Mouse (Mus musculus) cortical plate, adult 2 months (tissue): ENCODE measurements around the gene D1Ertd622e.

Source experiments
- CTCF ChIP-seq: fragments of 200-500 bp; IDR thresholded peaks from 2 replicates; pipeline ENCODE4 v1.5.1; 2011; ENCODE audit warnings: mild to moderate bottlenecking, control low read depth, low read length; ENCODE audit not compliant: insufficient read depth; ENCODE audit errors: extremely low read depth
- POLR2A ChIP-seq: fragments of 200-500 bp; IDR thresholded peaks from 2 replicates; pipeline ENCODE4 v1.6.1; 2011; ENCODE audit warnings: mild to moderate bottlenecking, low read length, control low read depth; ENCODE audit not compliant: insufficient read depth; ENCODE audit errors: extremely low read depth

GRCm38 (mm10) chr1:97654397-97654975 lies 7.4 kb downstream of the D1Ertd622e start:
- TF ChIP-seq CTCF (no peak), POLR2A (no peak)
